Mouse (Mus musculus): ENCODE results near the gene Etv6.

Gene Etv6

DNA sequence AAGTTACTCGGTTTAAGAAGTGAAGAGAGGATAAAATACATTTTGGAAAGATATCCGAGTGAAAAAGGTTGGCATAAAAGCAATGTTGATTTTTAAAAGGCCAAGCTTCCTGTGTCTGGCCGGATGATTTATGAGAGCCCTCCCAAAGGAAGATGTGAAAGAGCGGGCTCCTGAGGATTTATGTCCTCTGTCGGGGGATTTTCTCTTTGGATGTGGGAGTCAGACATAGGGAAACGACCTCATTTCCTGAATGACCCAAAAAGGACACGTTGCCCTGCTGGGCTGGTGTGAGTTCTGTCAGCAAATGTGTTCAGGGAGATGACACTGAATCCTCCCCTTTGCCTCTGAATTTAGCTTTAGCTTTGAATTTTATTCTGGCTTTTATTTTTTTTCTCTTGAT is 8.0 kb downstream of the Etv6 start:
- in situ Hi-C loops (cut with MboI, MseI) = no loop called here

GRCm38 (mm10) chr6:134045092-134045868 is 9.8 kb downstream of the Etv6 start:
- in situ Hi-C loops (cut with MboI, MseI) = no loop called here

GRCm38 (mm10) chr6:134046136-134046535 is 10.6 kb downstream of the Etv6 start:
- in situ Hi-C loops (cut with MboI, MseI) = no loop called here

DNA sequence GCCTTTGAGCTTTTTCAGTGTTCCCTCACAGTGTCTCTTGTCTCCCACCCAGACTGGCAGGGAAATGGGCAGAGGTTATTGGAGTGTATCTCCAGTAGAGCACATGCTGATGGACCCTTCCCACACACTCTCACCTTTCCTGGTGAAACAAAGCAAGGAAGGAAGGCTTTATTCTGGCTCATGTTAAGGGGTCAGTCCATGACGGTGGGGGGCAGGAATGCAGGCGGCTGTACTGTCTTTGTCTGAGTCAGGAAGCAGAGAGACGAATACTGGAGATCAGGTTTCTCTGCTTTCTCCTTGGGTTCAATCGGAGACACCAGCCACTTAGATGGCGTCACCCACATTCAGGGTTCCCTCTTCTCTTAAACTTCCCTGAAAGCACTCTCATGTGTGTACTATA is 11.7 kb downstream of the Etv6 start:
- in situ Hi-C loops (cut with MboI, MseI) = no loop called here

GRCm38 (mm10) chr6:134047974-134048373 is 12.5 kb downstream of the Etv6 start:
- in situ Hi-C loops (cut with MboI, MseI) = no loop called here

DNA sequence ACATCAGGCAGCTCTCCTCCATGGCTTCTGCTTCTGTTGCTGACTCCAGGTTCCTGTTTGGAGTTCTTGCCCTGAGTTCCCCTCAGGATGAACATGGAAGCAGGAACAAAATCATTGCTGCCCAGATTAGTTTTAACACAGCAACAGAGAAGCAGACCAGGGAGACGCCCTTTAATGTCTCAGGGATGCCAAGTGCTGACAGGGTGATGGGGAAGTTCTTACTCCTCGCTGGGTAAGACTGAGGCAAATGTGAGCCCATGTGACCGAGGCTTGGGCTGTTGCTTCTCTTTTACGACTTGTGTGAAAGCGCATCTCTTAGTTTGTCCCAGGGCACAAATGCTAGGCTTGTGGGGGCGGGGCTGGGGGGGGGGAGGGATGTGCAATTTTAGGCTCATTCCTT is 13.5 kb downstream of the Etv6 start:
- in situ Hi-C loops (cut with MboI, MseI) = no loop called here

- in situ Hi-C loops (cut with MboI, MseI) = no loop called here
These were observed 15.0 kb downstream of the Etv6 start for GRCm38 (mm10) chr6:134050466-134050865.

DNA sequence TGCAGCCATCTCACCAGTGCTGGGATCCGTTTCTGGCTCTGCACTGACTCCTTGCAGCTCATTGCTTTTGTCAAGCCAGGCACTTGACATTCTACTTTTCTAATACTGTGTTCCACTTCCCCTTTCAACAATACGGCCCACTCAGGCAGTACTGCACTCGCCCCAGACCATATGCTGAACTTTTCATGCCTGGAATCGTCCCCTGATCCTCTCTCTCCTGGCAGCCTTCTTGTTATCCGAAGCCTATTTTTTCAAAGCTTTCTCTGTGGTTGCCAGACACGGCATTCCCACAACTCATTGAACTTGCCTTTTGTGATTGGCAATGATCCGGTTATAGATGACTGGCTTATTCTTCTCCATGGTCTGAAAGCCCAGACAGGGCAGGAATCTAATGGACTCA is 16.4 kb downstream of the Etv6 start:
- in situ Hi-C loops (cut with MboI, MseI) = no loop called here

- in situ Hi-C loops (cut with MboI, MseI) = no loop called here
These were observed 17.6 kb downstream of the Etv6 start for GRCm38 (mm10) chr6:134053146-134053545.

DNA sequence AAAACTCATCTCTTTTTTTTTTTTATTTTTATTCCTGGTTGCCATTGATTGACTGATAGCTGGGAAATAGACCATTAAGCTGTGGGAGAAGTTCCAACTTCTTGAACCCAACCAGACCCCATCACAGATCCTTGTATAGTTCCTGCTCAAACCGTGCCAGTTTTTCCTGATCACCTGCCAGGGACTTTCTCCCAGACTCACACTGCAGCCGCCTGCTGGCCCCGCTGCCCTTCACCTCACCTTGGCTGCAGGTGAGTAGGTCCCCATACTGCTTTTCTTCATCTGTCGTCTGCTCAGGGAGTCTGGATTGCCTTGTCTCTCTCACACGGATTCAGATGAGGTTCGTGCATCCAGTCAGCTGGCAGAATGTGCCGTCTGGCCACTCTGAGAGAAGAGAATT is 18.1 kb downstream of the Etv6 start:
- in situ Hi-C loops (cut with MboI, MseI) = no loop called here

DNA sequence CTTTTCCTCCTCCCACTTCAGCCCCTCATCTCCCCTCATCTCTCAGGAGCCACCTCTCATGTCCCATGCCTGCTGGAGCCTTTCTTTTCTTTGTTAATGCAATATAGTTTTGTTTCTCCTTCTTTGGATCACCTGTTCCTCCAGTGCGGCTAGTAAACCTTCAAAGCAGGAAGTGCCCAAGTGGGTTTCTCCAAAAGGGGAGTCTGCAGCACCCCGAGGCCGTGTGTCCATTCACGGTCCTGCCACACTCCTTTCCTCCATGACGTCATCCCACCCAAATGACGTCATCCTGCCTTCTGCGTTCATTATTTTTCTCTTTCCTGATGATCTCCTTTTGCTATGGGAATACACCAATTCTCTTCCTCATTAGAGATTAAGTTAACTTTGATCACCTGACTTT is 20.1 kb downstream of the Etv6 start:
- in situ Hi-C loops (cut with MboI, MseI) = no loop called here

DNA sequence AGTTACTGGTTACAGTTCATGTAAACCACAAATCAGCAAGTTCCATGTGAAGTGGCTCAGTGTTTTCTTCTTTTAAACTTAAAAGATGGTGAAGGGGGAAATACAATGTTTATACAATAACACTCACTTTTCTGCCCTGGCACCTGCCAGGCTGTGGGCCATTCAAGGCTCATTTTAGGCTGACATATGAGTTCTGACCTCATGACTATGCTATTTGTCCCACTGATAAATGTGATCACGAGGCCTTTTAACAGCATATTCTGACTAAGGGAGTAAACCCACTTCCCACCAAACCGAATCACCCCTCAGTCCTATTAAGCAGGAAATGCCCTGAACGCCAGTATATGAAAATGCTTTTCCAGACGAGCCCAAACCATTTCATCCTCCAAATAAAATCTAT is 23.0 kb downstream of the Etv6 start:
- in situ Hi-C loops (cut with MboI, MseI) = no loop called here

GRCm38 (mm10) chr6:134058886-134059551 is 23.5 kb downstream of the Etv6 start:
- in situ Hi-C loops (cut with MboI, MseI) = no loop called here

- in situ Hi-C loops (cut with MboI, MseI) = no loop called here
These were observed 24.0 kb downstream of the Etv6 start for GRCm38 (mm10) chr6:134059552-134059891.

- in situ Hi-C loops (cut with MboI, MseI) = no loop called here
These were observed 24.5 kb downstream of the Etv6 start for GRCm38 (mm10) chr6:134060036-134060435.

- in situ Hi-C loops (cut with MboI, MseI) = no loop called here
These were observed 25.3 kb downstream of the Etv6 start for GRCm38 (mm10) chr6:134060811-134061210.

GRCm38 (mm10) chr6:134065018-134065725 is 29.7 kb downstream of the Etv6 start:
- in situ Hi-C loops (cut with MboI, MseI) = no loop called here

- in situ Hi-C loops (cut with MboI, MseI) = no loop called here
These were observed 30.6 kb downstream of the Etv6 start for GRCm38 (mm10) chr6:134066112-134066511.

- in situ Hi-C loops (cut with MboI, MseI) = no loop called here
These were observed 31.5 kb downstream of the Etv6 start for GRCm38 (mm10) chr6:134066996-134067395.

DNA sequence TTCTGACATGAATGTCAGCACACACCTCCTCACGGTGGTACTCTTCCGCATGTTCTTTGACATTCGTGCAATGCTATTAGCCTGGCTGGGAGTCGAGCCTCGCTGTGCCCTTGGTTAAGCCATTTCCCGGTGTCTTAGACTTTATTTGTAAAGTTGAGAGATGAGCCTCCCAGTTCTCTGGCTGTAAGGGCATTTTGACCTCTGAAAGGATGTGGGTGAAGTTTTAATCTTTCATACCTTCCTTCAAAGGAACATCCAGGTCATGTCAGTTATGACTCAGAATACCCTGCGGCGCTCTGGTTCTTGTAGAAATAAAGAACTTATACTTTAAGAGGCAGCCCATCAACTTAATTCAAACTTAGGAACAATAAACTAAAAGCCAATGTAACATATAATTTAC is 32.0 kb downstream of the Etv6 start:
- in situ Hi-C loops (cut with MboI, MseI) = no loop called here

DNA sequence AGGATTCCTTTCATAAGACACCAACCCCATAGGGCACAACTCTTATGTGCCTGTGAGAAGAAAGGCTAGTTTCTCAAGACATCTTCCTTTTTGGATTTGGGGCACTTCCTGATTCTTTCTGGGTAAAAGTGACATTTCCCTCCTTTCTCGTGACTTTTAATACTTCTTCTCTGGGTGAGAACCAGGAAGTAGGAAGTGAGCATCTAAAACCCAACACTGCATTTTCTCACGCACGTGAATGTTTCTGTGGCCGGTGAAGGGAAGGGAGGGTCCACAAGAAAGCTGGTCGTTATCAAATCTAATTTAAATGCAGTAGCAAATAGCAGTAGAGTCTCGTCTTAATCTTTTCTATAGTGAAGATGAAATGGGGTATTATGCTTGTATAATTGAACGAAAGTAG is 36.9 kb downstream of the Etv6 start:
- in situ Hi-C loops (cut with MboI, MseI) = no loop called here

DNA sequence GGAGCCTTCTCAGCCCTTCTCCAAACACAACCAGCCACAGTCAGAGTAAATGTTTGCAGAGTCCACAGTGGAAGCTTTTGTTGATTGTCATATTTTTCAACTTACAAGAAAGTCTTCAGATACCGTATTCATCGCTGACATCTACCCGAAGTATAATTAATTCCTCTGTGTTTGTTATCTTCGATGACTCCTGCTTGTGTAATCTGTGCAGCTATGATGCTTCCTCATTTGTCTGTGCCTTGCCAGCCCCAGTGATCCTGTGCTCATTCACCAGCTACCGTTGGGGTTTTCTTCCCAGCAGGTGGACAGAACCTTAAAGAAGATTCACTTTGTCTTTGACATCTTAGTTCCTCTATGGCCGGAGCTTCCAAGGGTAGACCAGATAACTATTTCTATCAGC is 37.4 kb downstream of the Etv6 start:
- in situ Hi-C loops (cut with MboI, MseI) = no loop called here

DNA sequence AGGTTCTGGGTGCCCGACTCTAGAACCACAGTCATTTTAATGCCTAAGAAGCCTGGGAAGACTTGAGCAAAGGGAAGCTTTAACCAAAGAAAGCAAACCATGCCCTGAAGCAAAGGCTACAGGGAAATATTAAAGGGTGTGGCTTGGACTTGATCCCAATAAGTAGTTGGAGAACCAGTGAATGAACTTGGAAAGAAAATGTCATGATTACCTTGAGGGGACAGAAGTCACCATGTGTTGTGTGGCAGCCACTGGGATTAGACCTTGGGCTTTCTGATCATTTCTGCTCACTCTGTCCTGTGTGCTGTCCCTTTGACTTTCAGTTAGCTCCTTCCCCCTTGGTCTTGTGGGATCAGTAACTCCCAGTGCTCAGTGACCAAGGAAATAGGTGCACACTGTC is 38.9 kb downstream of the Etv6 start:
- in situ Hi-C loops (cut with MboI, MseI) = no loop called here
